Mouse (Mus musculus) spleen, adult 2 months (tissue): ENCODE data around the gene Lyst.

Experiments used
- CTCF ChIP-seq: fragments of 200-500 bp; IDR thresholded peaks from 2 replicates; pipeline ENCODE4 v1.5.1; 2011; ENCODE audit warnings: mild to moderate bottlenecking, inconsistent platforms; ENCODE audit not compliant: insufficient read depth, insufficient read length, insufficient replicate concordance; ENCODE audit errors: extremely low read depth
- POLR2A ChIP-seq: fragments of 200-500 bp; IDR thresholded peaks from 2 replicates; pipeline ENCODE4 v1.6.1; 2011; ENCODE audit warnings: low read depth, low read length, inconsistent platforms

DNA sequence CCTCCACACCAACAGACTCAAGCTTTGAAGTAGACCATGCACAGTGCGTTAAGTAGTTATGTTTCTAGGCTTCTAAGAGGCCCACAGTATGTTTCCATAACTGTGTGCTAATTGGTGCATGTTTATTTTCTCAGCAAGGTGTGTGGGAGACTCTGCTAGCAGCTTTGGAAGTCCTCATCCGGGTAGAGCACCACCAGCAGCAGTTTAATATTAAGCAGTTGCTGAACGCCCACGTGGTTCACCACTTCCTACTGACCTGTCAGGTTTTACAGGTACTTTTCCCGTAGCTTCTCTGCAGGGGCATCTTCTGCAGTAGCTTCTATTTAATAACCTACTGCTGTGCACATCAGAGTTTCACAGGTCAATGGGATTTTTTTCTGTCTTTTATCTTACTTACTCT, 80.5 kb downstream of the Lyst start:
- TF ChIP-seq CTCF, result no peak
- TF ChIP-seq POLR2A, result no peak
